Mouse (Mus musculus) liver, embryonic 11.5 days (tissue): ENCODE measurements at regions not wholly inside any gene's neighbourhood (a gene's known extent, or its start where the extent isn't known, plus 50 kb on each side); places are given as distances from the start of the nearest gene placed in this dataset.
"Not testable (repeated sequence)": the region's sequence is repeated elsewhere in the genome, so short reads cannot be mapped to it uniquely, and the experiment has no call there.

Source experiments
- ATAC-seq: fragments of 200-750 bp; cut with Nextera tagmentation; replicated peaks from 2 replicates; pipeline ENCODE4 v1.8.0; 2017; ENCODE audit warnings: moderate number of reproducible peaks, mild to moderate bottlenecking, moderate TSS enrichment, moderate library complexity; ENCODE audit not compliant: low FRiP score
- DNase-seq: peaks from one replicate; pipeline ENCODE4 v3.0.0-alpha.2; 2017; ENCODE audit warnings: low spot score
- H3K27ac ChIP-seq: fragments of 300-500 bp; sonication (generic); 2 replicates; pipeline ENCODE4 v1.5.1; 2014; ENCODE audit warnings: mild to moderate bottlenecking, low read depth, low read length, control low read depth
- H3K27me3 ChIP-seq: fragments of 300-500 bp; sonication (generic); replicated peaks from 2 replicates; pipeline ENCODE4 v1.6.1; 2014; ENCODE audit warnings: low read length, mixed read lengths; ENCODE audit not compliant: control insufficient read depth, insufficient read depth
- H3K36me3 ChIP-seq: fragments of 300-500 bp; sonication (generic); 2 replicates; pipeline ENCODE4 v1.6.1; 2014; ENCODE audit warnings: mild to moderate bottlenecking, low read length, moderate library complexity, mixed read lengths; ENCODE audit not compliant: control insufficient read depth, insufficient read depth
- H3K4me1 ChIP-seq: fragments of 300-500 bp; sonication (generic); replicated peaks from 2 replicates; pipeline ENCODE4 v1.6.1; 2014; ENCODE audit warnings: low read length, mixed read lengths; ENCODE audit not compliant: control insufficient read depth, insufficient read depth
- H3K4me2 ChIP-seq: fragments of 300-500 bp; sonication (generic); 2 replicates; pipeline ENCODE4 v1.6.1; 2014; ENCODE audit warnings: mild to moderate bottlenecking, control low read depth, moderate library complexity
- H3K4me3 ChIP-seq: fragments of 300-500 bp; sonication (generic); 2 replicates; pipeline ENCODE4 v1.5.1; 2014; ENCODE audit warnings: low read depth, low read length, control low read depth
- H3K9ac ChIP-seq: fragments of 300-500 bp; sonication (generic); 2 replicates; pipeline ENCODE4 v1.6.1; 2014; ENCODE audit warnings: low read depth, low read length, control low read depth
- H3K9me3 ChIP-seq: fragments of 300-500 bp; sonication (generic); 2 replicates; pipeline ENCODE4 v1.6.1; 2016; ENCODE audit warnings: low read length, inconsistent platforms, mixed read lengths; ENCODE audit not compliant: control insufficient read depth
- WGBS: fragments of 180-500 bp; shearing (Covaris S2); extraction: QIAGEN DNeasy Blood & Tissue Kit; methylation state at CpG from one replicate; pipeline ENCODE4 v1.1.7; 2014; 5-methylcytosine and 5-hydroxymethylcytosine counted together

DNA sequence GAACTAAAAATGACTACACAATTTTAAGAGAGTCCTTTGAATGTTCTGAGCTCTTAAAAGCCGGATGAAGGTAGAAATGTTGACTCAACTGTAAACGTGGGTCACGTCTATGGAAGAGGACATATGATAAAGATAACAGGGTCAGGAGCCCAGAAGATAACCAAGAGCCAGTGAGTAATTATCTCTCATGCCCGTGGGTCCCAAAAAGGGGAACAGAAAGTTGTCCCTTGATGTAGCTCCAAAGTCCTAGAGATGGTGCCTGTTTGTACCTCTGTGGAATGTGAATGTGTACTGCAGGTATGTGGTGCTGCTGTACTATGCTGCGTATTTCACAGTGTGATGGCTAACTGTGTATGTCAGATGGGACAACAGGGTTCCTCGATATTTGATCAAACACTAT is 479.1 kb downstream of the Gja1 start:
- Histone ChIP-seq H3K36me3 (no peaks in the 10 kb centered on the region), H3K4me3 (no peak overlapping the region), H3K9ac (no peak overlapping the region), H3K9me3 (no peaks in the 10 kb centered on the region), H3K27me3 (no peaks in the 10 kb centered on the region), H3K4me2 (no peak overlapping the region), H3K27ac (no peak overlapping the region), H3K4me1 (no peaks in the 10 kb centered on the region)
- ATAC-seq: no peak
- WGBS: 56% methylated on average over 6 of the region's 6 CpGs
- DNase-seq: no peak

DNA sequence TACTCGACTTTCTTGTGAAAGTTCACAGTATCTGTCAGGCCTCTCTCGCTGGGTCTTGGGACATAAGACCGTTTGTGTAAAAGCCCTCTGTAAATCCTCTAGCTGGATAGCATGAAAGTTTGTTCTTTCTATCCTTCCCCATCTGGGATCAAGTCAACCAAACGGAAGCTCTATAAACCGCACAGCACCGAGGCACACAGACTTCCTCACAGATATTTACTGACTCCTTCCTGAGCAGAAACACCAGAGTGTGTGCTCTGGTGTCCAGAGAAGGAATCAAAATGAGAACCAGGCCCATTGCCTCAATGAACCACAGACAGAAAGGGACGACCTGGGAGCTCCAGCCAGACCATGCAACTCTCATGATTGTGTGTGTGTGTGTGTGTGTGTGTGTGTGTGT is 502.6 kb downstream of the Gja1 start:
- ATAC-seq (no peak), DNase-seq (no peak)
- Histone ChIP-seq H3K36me3 (no peaks in the 10 kb centered on the region), H3K4me3 (no peak overlapping the region), H3K27ac (no peak overlapping the region), H3K4me2 (no peak overlapping the region), H3K4me1 (no peaks in the 10 kb centered on the region), H3K9me3 (no peaks in the 10 kb centered on the region), H3K9ac (no peak overlapping the region), H3K27me3 (no peaks in the 10 kb centered on the region)
- 67% methylated on average over 7 of the region's 7 CpGs for WGBS

DNA sequence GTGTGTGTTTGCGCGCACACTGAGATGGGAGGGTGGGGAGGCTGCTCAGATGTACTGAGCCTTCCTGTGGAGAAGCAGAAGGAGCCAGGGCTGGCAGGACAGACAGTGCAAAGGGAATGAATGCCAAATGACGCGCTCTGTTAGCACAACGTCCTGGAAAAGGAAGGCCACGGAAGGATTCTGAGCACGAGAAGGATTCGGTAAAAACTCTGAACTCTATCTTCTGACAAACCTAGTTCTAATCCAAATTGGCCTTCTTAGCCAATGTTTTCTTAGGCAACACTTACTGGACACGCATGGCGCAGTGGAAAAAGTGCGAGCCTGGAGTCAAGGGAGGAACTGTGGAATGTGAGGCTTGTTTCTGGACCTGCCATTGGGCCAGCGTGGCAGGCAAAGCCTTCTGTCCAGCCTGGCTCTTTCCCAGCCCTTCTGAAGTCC is 503.0 kb downstream of the Gja1 start:
- Histone ChIP-seq H3K9ac (no peak overlapping the region), H3K27ac (no peak overlapping the region), H3K4me2 (no peak overlapping the region), H3K36me3 (no peaks in the 10 kb centered on the region), H3K9me3 (no peaks in the 10 kb centered on the region), H3K4me1 (no peaks in the 10 kb centered on the region), H3K4me3 (no peak overlapping the region), H3K27me3 (no peaks in the 10 kb centered on the region)
- DNase-seq (no peak), ATAC-seq (no peak)
- 88% methylated on average over 12 of the region's 12 CpGs for WGBS

DNA sequence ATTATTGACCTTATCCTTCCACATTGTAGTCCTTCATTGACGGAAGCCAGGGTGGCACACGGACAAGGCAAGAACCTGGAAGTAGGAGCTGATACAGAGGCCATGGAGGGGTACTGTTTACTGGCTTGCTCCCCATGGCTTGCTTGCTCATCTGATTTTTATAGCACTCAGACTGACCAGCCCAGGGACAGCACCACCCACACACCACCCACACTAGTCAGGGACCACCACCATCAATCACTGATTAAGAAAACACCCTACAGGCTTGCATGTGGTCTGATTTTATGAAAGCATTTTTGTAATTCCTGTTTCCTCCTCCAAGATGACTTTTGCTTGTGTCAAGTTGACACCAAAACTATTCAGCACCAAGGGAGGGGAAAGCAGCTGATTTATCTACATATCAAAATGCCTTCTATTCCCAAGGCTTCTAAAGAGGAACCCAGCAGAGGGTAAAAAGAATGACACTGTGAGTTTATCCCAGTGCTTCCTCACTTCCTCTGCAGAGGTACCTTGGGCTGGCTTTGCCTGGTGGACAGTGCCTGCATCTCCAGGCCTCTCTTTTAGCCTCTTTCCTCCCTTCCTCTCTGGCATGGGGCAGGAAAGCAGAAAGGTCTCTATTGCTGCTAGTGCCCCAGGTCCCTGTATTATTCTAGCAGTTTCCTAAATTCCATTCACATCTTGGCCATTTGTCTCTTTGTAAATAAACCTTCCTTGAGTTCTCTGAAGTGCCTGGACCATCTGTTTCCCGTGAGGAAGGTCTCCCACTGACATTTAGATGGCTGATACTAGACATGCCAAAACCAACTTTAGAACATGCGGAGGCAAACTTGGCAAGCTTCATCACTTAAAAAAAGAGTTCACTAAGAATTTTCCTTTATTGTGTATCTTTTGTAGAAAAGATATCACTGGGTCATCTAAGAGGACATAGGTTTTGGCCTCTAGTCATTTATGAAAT is 507.6 kb downstream of the Gja1 start:
- Histone ChIP-seq H3K4me3 (no peak overlapping the region), H3K4me2 (no peak overlapping the region), H3K27ac (no peak overlapping the region), H3K36me3 (no peaks in the 10 kb centered on the region), H3K9me3 (no peaks in the 10 kb centered on the region), H3K9ac (no peak overlapping the region), H3K27me3 (no peaks in the 10 kb centered on the region), H3K4me1 (no peaks in the 10 kb centered on the region)
- WGBS: 75% methylated on average over 4 of the region's 4 CpGs
- DNase-seq: no peak
- ATAC-seq: no peak

DNA sequence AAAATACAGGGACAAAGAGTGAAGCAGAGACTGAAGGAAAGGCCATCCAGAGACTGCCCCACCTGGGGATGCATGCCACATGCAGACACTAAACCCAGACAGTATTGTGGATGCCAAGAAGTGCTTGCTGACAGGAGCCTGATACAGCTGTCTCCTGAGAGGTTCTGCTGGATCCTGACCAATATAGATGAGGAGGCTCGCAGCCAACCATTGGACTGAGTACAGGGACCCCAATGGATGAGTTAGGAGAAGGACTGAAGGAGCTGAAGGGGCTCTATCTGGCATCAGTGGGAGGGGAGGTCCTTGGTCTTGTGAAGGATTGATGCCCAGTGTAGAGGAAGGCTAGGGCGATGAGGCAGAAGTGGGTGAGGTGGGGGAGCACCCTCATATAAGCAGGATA is 514.4 kb downstream of the Gja1 start:
- ATAC-seq, H3K27ac ChIP-seq, H3K36me3 ChIP-seq, H3K4me3 ChIP-seq, H3K9ac ChIP-seq, DNase-seq, H3K9me3 ChIP-seq, H3K27me3 ChIP-seq, H3K4me1 ChIP-seq, H3K4me2 ChIP-seq: not testable (repeated sequence)
- WGBS: 86% methylated on average over 2 of the region's 2 CpGs

DNA sequence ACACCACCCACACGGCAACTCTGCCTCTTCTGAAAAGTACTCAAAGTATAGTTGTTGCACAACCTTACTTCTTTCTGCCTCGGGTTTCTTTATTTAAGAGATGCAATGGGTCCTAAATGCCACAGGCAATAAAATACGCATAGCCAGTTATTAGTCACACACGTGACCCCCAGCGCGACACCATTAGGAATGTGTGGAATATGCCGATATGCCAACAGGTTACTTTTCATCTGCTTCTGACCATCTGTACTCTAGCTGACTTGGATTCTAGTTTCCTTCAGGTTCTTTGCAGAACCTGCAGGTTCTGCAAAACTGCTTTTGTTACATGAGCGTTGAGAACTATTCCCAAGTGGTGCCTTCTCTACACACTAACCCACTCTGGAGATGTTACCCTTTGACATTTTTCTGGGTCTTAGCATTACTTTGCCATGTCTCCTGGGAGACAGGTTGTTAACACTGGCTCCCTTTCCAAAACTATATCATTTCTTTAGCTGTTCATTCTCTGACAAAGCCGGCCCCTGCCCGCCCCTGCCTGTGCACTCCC is 515.6 kb downstream of the Gja1 start:
- H3K4me2 ChIP-seq: no peak overlapping the region
- no peak overlapping the region for H3K9ac ChIP-seq
- H3K9me3 ChIP-seq: no peaks in the 10 kb centered on the region
- no peak for DNase-seq
- no peaks in the 10 kb centered on the region for H3K27me3 ChIP-seq
- no peak overlapping the region for H3K4me3 ChIP-seq
- no peaks in the 10 kb centered on the region for H3K36me3 ChIP-seq
- no peaks in the 10 kb centered on the region for H3K4me1 ChIP-seq
- no peak overlapping the region for H3K27ac ChIP-seq
- ATAC-seq: no peak
- WGBS: 85% methylated on average over 10 of the region's 10 CpGs

DNA sequence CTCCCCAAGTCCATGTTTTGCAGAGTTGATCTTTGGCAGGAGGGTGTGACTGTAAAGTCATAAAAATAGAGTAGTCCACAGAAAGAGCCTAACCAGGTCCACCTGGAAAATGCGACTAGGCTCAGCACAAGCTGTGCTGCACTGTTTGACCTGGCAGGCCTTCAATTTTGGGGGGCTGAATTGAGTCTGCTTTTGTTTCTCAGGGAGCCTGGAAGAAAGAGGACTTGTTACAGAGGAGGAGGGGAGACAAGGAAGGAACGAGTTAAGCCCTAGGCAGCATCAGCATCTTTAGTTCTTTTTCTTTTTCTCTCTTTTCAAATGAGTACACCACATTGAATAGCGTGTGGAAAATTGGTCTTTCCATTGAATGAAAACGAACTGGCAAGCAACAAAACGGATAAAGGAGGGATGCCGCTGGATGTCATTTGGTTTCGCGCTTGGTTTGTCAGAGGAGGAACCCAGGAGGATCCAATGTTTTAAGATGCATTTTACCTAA is 516.1 kb downstream of the Gja1 start:
- Histone ChIP-seq H3K36me3 (no peaks in the 10 kb centered on the region), H3K4me1 (no peaks in the 10 kb centered on the region), H3K4me2 (no peak overlapping the region), H3K27me3 (no peaks in the 10 kb centered on the region), H3K27ac (no peak overlapping the region), H3K9ac (no peak overlapping the region), H3K9me3 (no peaks in the 10 kb centered on the region), H3K4me3 (no peak overlapping the region)
- ATAC-seq: no peak
- 79% methylated on average over 8 of the region's 8 CpGs for WGBS
- no peak for DNase-seq

DNA sequence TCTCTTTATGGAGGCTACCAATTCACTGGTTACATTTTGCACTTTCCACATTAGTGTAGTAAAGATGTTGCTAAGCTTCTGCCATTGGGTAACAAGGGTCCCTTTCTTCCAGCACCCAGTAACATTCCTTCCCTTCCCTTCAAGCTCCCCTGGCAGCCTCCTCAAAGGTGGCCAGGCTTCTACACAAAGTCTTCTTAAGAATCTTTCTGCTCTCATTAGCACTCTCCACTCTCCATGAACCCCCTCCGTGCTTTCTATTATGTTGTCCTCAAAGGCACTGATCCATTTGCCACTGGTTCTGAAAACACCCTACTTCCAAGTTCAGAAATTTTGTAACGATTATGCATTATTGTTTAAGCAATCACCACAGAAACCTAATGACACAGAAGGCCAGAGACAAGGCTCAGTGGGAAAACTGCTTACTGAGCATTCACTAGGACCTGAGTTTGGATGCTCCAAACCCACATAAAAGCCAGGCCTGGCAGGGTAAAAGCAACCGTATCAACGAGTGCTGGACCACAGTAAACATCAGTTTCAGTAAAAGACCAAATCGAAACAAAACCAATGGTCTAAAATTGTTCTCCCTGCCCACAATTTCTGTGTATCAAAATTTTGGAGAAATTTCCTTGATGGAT is 522.6 kb downstream of the Gja1 start:
- no peaks in the 10 kb centered on the region for H3K36me3 ChIP-seq
- WGBS: 78% methylated on average over 5 of the region's 5 CpGs
- DNase-seq (no peak), ATAC-seq (no peak)
- no peaks in the 10 kb centered on the region for H3K9me3 ChIP-seq
- no peak overlapping the region for H3K4me3 ChIP-seq
- no peak overlapping the region for H3K27ac ChIP-seq
- H3K4me1 ChIP-seq: no peaks in the 10 kb centered on the region
- no peak overlapping the region for H3K9ac ChIP-seq
- no peak overlapping the region for H3K4me2 ChIP-seq
- no peaks in the 10 kb centered on the region for H3K27me3 ChIP-seq
